Mouse (Mus musculus) bone marrow, adult 2 months (tissue): ENCODE data around the gene Mybphl.

ENCODE experiments used
- CTCF ChIP-seq: fragments of 200-500 bp; IDR thresholded peaks from 2 replicates; pipeline ENCODE4 v1.5.1; 2011; ENCODE audit warnings: low read length, control low read depth; ENCODE audit not compliant: control insufficient read depth, insufficient read depth
- POLR2A ChIP-seq: fragments of 200-500 bp; IDR thresholded peaks from 2 replicates; pipeline ENCODE4 v1.6.1; 2011; ENCODE audit warnings: low read depth, mild to moderate bottlenecking, control low read depth, low read length, borderline replicate concordance; ENCODE audit not compliant: control insufficient read depth

DNA sequence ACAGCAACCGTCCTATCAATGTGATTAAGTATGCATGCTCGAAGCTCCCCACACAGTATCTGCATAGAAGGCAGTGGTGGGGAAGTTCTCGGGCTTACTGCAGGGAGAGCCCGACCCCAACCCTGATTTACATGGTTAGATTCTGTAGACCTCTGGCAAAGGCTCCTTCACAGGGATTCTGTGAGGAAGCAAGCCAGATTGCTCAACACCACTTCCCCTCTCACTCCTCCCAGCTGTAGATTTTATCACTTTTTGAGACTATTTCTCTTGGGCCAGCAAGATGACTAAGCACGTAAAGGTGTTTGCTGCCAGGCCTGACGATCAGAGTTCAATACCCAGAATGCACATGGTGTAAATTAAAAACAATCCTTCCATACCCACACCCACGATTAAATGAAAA lies 18.9 kb upstream of the Mybphl start:
- TF ChIP-seq CTCF (no peak), POLR2A (no peak)
